Mouse (Mus musculus) spleen, adult 2 months (tissue): ENCODE data around the gene Gm9887. TPM values are rescaled to one million over a fixed set of nuclear protein-coding genes. Genes with fewer than 3 reads are reported as not detected.
"Not testable (repeated sequence)": the region's sequence is repeated elsewhere in the genome, so short reads cannot be mapped to it uniquely, and the experiment has no call there.

ENCODE experiments used
- DNase-seq, 2 experiments: peaks; one replicate each; pipeline versions ENCODE4 v3.0.0 to v3.0.0-alpha.2; 2012 to 2021; ENCODE audit warnings: low spot score in 2 of 2, low read depth in 1 of 2
- H3K27ac ChIP-seq: fragments of 200-500 bp; 2 replicates; pipeline ENCODE4 v1.5.1; 2012; ENCODE audit warnings: low read length, inconsistent platforms; ENCODE audit not compliant: insufficient read depth
- H3K27me3 ChIP-seq: fragments of 200-500 bp; 2 replicates; pipeline ENCODE4 v1.6.1; 2012; ENCODE audit warnings: mild to moderate bottlenecking, moderate library complexity, low read length, inconsistent platforms; ENCODE audit not compliant: control insufficient read depth, insufficient read depth
- H3K36me3 ChIP-seq: fragments of 200-500 bp; 2 replicates; pipeline ENCODE4 v1.6.1; 2012; ENCODE audit warnings: mild to moderate bottlenecking, low read length, inconsistent platforms; ENCODE audit not compliant: control insufficient read depth, insufficient read depth
- H3K4me1 ChIP-seq: fragments of 200-500 bp; 2 replicates; pipeline ENCODE4 v1.6.1; 2011; ENCODE audit warnings: inconsistent platforms; ENCODE audit not compliant: control insufficient read depth, insufficient read depth, insufficient read length
- H3K4me3 ChIP-seq: fragments of 200-500 bp; 2 replicates; pipeline ENCODE4 v1.5.1; 2011; ENCODE audit warnings: mild to moderate bottlenecking, inconsistent platforms; ENCODE audit not compliant: insufficient read depth, insufficient read length; ENCODE audit errors: extremely low read depth
- CTCF ChIP-seq: fragments of 200-500 bp; IDR thresholded peaks from 2 replicates; pipeline ENCODE4 v1.5.1; 2011; ENCODE audit warnings: mild to moderate bottlenecking, inconsistent platforms; ENCODE audit not compliant: insufficient read depth, insufficient read length, insufficient replicate concordance; ENCODE audit errors: extremely low read depth
- POLR2A ChIP-seq: fragments of 200-500 bp; IDR thresholded peaks from 2 replicates; pipeline ENCODE4 v1.6.1; 2011; ENCODE audit warnings: low read depth, low read length, inconsistent platforms
- WGBS: fragments of 180-500 bp; shearing (Covaris S2); methylation state at CpG from one replicate; pipeline ENCODE4 v1.1.7; 2018; 5-methylcytosine and 5-hydroxymethylcytosine counted together
- polyA plus RNA-seq: library from polyadenylated mRNA; depleted of rRNA; stranded (reverse); fragments of >200 nt; gene quantifications from 2 replicates; pipeline ENCODE4 v1.2.3, GENCODE M21; 2012

The Gm9887 gene
- polyA plus RNA-seq, 1 experiment: 3.0 TPM

DNA sequence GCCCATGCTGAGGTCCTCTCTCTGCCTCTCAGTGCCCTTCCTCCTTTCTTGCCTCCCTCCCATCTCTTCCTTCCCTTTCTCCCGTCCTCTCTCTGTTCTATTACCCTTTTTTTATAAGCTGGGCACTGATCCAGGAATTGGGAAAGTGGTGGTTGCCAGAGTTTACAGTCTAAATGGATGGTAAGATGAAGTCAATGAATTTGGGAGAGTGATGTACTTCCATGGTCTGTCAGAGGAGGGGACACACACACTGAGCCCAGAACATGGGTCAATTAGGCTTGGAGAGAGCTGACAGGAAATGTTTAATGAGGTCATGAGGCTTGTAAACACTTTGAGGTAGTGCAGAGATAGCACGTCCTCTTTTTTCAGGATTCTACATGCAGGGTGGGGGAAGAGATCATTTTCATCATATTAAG is 28.6 kb upstream of the Gm9887 start:
- WGBS: 26% methylated on average over 2 of the region's 2 CpGs
- no peak for DNase-seq
- TF ChIP-seq CTCF (no peak), POLR2A (no peak)

DNA sequence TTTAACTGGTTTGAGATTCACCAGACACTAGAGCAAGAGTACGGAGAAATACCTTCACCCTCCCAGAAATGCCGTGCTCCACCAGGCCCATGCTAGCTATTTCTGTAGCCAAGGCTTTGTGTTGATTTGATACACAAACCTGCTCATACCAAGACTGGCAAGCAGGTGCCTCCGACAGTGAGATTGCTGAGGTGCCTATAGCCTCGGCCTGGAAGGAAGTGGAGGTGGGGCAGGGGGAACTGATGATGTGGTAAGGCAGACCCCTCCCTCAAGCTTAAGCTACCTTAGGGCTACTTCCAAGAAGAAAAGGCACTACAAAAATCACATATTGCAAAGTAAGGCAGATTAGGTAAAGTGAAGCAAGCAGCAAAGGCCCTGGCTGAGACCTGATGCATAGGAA is 28.1 kb upstream of the Gm9887 start:
- no peaks in the 10 kb centered on the region for H3K36me3 ChIP-seq
- H3K27me3 ChIP-seq: no peaks in the 10 kb centered on the region
- 70% methylated on average over 4 of the region's 4 CpGs for WGBS
- no peak overlapping the region for H3K27ac ChIP-seq
- no peak for DNase-seq
- no peak overlapping the region for H3K4me3 ChIP-seq
- no peak for TF ChIP-seq CTCF
- TF ChIP-seq POLR2A: no peak
- H3K4me1 ChIP-seq: no peaks in the 10 kb centered on the region; the same call in 1 of the 2 replicates

More for the DNA sequence above, 28.6 kb upstream of the Gm9887 start:
- Histone ChIP-seq H3K4me3 (no peak overlapping the region), H3K27ac (no peak overlapping the region), H3K36me3 (no peaks in the 10 kb centered on the region), H3K27me3 (no peaks in the 10 kb centered on the region), H3K4me1 (no peaks in the 10 kb centered on the region; the same call in 1 of the 2 replicates)

DNA sequence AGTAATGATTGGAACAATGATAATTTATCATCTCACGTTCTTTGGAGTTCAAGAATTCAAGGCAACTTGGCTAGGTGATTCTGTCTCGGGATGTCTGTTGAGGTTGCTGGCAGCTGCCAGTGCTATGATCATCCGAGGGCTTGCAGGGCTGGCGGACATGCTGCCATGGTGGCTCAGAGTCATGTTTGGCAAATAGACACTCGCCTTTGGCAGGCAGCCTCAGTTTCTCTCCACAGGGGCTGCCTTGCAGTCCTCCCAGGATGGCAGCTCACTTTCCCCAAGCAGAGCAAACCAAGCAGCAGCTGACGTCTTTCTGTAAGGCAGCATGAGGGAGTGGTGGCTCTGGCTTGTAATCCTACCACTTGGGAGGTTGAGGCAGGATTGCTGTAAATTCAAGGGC is 22.2 kb upstream of the Gm9887 start:
- no peak overlapping the region for H3K4me3 ChIP-seq
- H3K4me1 ChIP-seq: no peaks in the 10 kb centered on the region; the same call in 1 of the 2 replicates
- no peak overlapping the region for H3K27ac ChIP-seq
- no peaks in the 10 kb centered on the region for H3K36me3 ChIP-seq
- no peaks in the 10 kb centered on the region for H3K27me3 ChIP-seq
- DNase-seq: no peak
- TF ChIP-seq CTCF (no peak), POLR2A (no peak)
- WGBS: 94% methylated on average over 6 of the region's 6 CpGs

DNA sequence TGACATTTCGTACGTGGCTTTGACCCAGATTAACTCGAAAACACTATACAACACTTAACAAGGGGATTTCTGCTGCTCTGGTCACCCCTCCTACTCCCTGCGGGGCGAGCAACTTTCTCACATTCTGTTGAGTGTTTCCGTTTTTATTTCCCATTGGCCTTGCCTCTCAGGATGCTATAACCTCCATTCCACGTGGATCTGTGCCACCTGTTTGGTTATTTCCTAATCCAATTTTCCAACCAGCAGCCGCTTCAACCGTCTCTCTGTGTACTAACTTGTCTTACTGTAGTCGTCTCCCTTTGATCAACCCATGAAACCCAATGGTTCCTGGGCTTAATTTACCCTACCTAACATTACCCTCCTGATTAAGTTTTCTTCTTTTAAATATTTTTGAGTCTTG is 20.8 kb upstream of the Gm9887 start:
- H3K36me3 ChIP-seq: no peaks in the 10 kb centered on the region
- DNase-seq: no peak
- TF ChIP-seq POLR2A (no peak), CTCF (no peak)
- 78% methylated on average over 10 of the region's 10 CpGs for WGBS
- peaks cover 3% of the 10 kb centered on the region; the same call in 1 of the 2 replicates for H3K4me1 ChIP-seq
- H3K27me3 ChIP-seq: no peaks in the 10 kb centered on the region
- H3K27ac ChIP-seq: no peak overlapping the region
- H3K4me3 ChIP-seq: no peak overlapping the region

DNA sequence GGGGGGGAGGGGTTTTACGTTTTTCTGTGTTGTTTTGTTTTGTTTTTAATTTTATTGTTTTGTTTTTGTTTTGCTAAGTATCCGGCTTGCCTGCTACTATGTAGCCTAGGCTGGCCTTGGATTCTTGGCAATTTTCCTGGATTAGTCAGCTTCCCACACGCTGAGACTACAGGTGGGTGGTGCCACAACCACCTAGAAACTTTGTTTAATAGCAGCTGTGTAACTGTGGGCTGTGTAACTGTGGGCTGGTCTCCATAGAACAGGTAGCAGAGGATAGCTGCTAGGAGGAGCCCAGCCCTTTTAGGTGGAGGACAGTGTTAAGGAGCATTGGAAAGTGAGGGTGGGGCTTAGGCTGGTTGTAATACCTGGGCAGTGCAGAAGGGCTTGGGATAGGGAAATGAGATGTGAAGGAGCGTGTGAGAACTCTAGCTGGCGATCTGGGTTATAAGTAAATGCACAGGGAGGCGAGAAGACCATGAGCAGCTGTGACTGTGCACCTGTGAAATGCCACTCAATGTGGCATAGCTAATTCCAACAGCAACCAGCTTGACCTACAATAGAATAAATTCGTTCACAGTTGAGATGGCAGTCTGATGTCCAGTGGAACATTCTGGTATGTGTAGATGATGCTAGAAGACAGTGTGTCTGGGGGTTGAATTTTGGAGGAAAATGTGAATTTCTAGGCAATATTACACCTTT is 17.9 kb upstream of the Gm9887 start:
- Histone ChIP-seq H3K27me3 (no peaks in the 10 kb centered on the region), H3K27ac (no peak overlapping the region), H3K36me3 (no peaks in the 10 kb centered on the region), H3K4me3 (no peak overlapping the region), H3K4me1 (peaks cover 8% of the 10 kb centered on the region)
- no peak for DNase-seq
- no peak for TF ChIP-seq CTCF
- TF ChIP-seq POLR2A: no peak
- WGBS: 79% methylated on average over 7 of the region's 7 CpGs

DNA sequence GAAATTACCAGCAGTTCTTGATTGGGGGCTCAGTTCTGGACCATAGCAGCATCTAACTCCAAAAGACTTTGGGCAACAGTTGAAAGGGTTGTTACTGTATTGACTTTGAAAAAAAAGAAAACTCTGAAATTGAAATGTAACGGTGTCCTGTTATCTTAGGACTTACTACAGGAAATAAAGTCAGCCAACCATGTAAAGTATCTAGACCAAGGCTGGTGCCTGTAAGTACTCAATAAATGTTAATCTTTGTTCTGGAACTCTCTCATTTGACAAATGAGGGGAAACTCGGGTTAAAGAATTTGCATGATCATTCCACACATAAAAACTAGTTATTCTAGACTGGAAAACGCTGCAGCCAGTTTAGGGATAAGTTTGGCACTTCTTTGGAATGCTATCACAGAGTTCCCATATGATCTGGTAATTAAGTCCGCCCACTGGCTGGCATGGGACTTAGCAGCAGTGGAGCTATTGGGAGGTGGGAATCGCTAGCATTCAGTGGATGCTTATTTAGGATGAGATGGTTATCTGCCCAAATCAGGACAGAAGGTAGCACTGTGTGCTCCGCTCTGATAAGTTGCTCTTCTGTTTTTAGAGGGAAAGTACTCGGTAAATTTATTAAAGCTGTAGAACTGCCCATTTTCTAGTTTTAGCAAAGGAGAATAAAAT is 17.1 kb upstream of the Gm9887 start:
- WGBS: 63% methylated on average over 7 of the region's 7 CpGs
- DNase-seq: no peak
- Histone ChIP-seq H3K27ac (no peak overlapping the region), H3K4me1 (peaks cover 10% of the 10 kb centered on the region), H3K4me3 (no peak overlapping the region), H3K36me3 (no peaks in the 10 kb centered on the region), H3K27me3 (no peaks in the 10 kb centered on the region)
- TF ChIP-seq CTCF (no peak), POLR2A (no peak)

DNA sequence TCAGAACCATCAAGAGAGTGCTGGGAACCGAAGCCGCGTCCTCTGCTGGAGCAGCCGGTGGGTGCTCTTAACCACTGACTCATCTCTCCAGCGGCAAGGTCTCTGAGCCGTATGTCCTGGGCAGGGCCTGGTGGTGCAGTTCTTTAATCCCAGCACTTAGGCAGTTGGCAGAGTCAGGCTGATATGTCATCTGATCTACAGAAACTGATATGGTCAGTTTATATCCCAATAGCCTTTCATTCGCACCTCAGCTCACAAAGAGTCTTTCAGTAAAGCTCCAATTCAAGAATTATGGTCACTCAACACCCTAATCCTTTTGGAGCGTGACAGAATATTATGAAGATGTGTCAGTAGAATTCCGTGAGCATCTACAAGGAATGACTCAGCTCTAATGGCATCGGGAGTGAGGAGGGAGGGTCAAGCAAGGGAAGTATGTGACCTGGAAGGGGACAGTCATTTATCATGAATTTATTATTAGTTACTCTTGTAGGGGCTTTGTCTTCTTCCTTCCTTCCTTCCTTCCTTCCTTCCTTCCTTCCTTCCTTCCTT is 16.1 kb upstream of the Gm9887 start:
- H3K4me1 ChIP-seq: peaks cover 10% of the 10 kb centered on the region
- no peak overlapping the region for H3K27ac ChIP-seq
- H3K4me3 ChIP-seq: no peak overlapping the region
- no peak for DNase-seq
- no peaks in the 10 kb centered on the region for H3K27me3 ChIP-seq
- H3K36me3 ChIP-seq: no peaks in the 10 kb centered on the region
- 95% methylated on average over 10 of the region's 10 CpGs for WGBS
- TF ChIP-seq POLR2A (no peak), CTCF (no peak)

DNA sequence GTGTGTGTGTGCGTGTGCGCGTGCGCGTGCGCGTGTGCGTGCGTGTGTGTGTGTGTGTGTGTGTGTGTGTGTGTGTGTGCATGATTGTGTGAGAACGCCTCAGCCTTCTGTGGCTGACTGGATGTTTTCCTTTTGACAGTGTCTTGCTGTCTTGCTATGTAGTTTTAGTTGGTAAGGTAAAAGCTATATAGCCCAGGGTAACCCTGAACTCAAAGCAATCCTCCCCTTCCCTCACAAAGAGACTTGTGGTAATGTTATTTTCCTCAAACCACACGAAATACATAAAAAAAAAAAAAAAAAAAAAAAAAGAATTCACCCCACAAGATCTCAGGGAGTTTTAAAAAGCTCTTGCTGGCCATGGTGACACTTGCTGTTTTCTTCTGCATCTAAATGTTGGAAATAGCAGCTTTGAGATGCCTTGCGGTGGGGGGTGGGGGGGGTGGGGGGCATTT is 14.0 kb upstream of the Gm9887 start:
- not testable (repeated sequence) for DNase-seq, H3K27ac ChIP-seq, H3K27me3 ChIP-seq, H3K4me3 ChIP-seq, H3K36me3 ChIP-seq, H3K4me1 ChIP-seq
- 64% methylated on average over 12 of the region's 12 CpGs for WGBS
